Mouse (Mus musculus) cerebellum, adult 2 months (tissue): ENCODE data around the gene Skap2. TPM values are rescaled to one million over a fixed set of nuclear protein-coding genes. Genes with fewer than 3 reads are reported as not detected.

Source experiments
- DNase-seq, 2 experiments: peaks; one replicate each; pipeline ENCODE4 v3.0.0; 2021
- H3K27ac ChIP-seq: fragments of 200-500 bp; 2 replicates; pipeline ENCODE4 v1.5.1; 2012; ENCODE audit warnings: low read length, control low read depth, inconsistent platforms; ENCODE audit not compliant: insufficient read depth
- H3K27me3 ChIP-seq: fragments of 200-500 bp; 2 replicates; pipeline ENCODE4 v1.6.1; 2012; ENCODE audit warnings: inconsistent platforms, mild to moderate bottlenecking, low read length, moderate library complexity; ENCODE audit not compliant: control insufficient read depth, insufficient read depth
- H3K4me1 ChIP-seq: fragments of 200-500 bp; 2 replicates; pipeline ENCODE4 v1.6.1; 2011; ENCODE audit warnings: low read length; ENCODE audit not compliant: control insufficient read depth, insufficient read depth
- H3K4me3 ChIP-seq: fragments of 200-500 bp; replicated peaks from 2 replicates; pipeline ENCODE3; 2011; ENCODE audit warnings: mild to moderate bottlenecking, low read depth, low read length, control low read depth; ENCODE audit not compliant: insufficient read depth
- CTCF ChIP-seq: fragments of 200-500 bp; IDR thresholded peaks from 2 replicates; pipeline ENCODE4 v1.5.1; 2011; ENCODE audit warnings: low read depth, mild to moderate bottlenecking, control low read depth, low read length, moderate library complexity, borderline replicate concordance; ENCODE audit not compliant: insufficient read depth
- POLR2A ChIP-seq: fragments of 200-500 bp; IDR thresholded peaks from 2 replicates; pipeline ENCODE4 v1.6.1; 2011; ENCODE audit warnings: low read length, control low read depth, borderline replicate concordance; ENCODE audit not compliant: insufficient read depth
- WGBS: fragments of 180-500 bp; shearing (Covaris S2); methylation state at CpG from one replicate; pipeline ENCODE4 v1.1.7; 2018; 5-methylcytosine and 5-hydroxymethylcytosine counted together
- polyA plus RNA-seq: library from polyadenylated mRNA; depleted of rRNA; stranded (reverse); fragments of >200 nt; gene quantifications from 2 replicates; pipeline ENCODE4 v1.2.3, GENCODE M21; 2012

Gene Skap2
- polyA plus RNA-seq, 1 experiment, result 19.2 TPM

- H3K27ac ChIP-seq, result peak overlapping the region; percentile 93
- peak in 1 of 2 experiments; percentile 29 for DNase-seq
- WGBS, result 36% methylated on average over 13 of the region's 13 CpGs
- H3K27me3 ChIP-seq, result no peaks in the 10 kb centered on the region
- H3K4me3 ChIP-seq, result no peak overlapping the region
- peaks cover 28% of the 10 kb centered on the region; the same call in 1 of the 2 replicates for H3K4me1 ChIP-seq
- no peak for TF ChIP-seq POLR2A
- TF ChIP-seq CTCF, result no peak
Observed at GRCm38 (mm10) chr6:51850030-51850817, 162.1 kb downstream of the Skap2 start.

- H3K27me3 ChIP-seq, result no peaks in the 10 kb centered on the region
- H3K4me1 ChIP-seq, result peaks cover 28% of the 10 kb centered on the region; the same call in 1 of the 2 replicates
- peak overlapping the region; percentile 99 for H3K27ac ChIP-seq
- TF ChIP-seq POLR2A, result no peak
- TF ChIP-seq CTCF, result no peak
- H3K4me3 ChIP-seq, result peak overlapping the region; percentile 5
- WGBS, result 7% methylated on average over 10 of the region's 10 CpGs
- DNase-seq, result peak; percentile 68 to 72
Observed at GRCm38 (mm10) chr6:51849561-51849960, 162.8 kb downstream of the Skap2 start.

GRCm38 (mm10) chr6:51844106-51844505 is 168.2 kb downstream of the Skap2 start:
- Histone ChIP-seq H3K4me3 (no peak overlapping the region), H3K27ac (no peak overlapping the region), H3K4me1 (peaks cover 15% of the 10 kb centered on the region; the same call in 1 of the 2 replicates), H3K27me3 (no peaks in the 10 kb centered on the region)
- peak; percentile 58 to 62 for DNase-seq
- WGBS, result 22% methylated on average over 11 of the region's 11 CpGs
- TF ChIP-seq CTCF (no peak), POLR2A (no peak)

- DNase-seq, result no peak
- Histone ChIP-seq H3K4me1 (peaks cover 7% of the 10 kb centered on the region; the same call in 1 of the 2 replicates), H3K4me3 (no peak overlapping the region), H3K27ac (no peak overlapping the region), H3K27me3 (no peaks in the 10 kb centered on the region)
- TF ChIP-seq CTCF (no peak), POLR2A (no peak)
- WGBS, result 86% methylated on average over 9 of the region's 9 CpGs
Observed at GRCm38 (mm10) chr6:51843081-51843480, 169.3 kb downstream of the Skap2 start.

GRCm38 (mm10) chr6:51838177-51838576 is 174.2 kb downstream of the Skap2 start:
- 78% methylated on average over 3 of the region's 3 CpGs for WGBS

GRCm38 (mm10) chr6:51833362-51833761 is 179.0 kb downstream of the Skap2 start:
- DNase-seq, result no peak
- WGBS, result 87% methylated on average over 2 of the region's 2 CpGs

More at GRCm38 (mm10) chr6:51838177-51838576, 174.2 kb downstream of the Skap2 start:
- no peak for DNase-seq
- no peaks in the 10 kb centered on the region for H3K27me3 ChIP-seq
- no peak overlapping the region for H3K4me3 ChIP-seq
- no peaks in the 10 kb centered on the region for H3K4me1 ChIP-seq
- H3K27ac ChIP-seq, result no peak overlapping the region
- TF ChIP-seq POLR2A (no peak), CTCF (0 out of 2 replicates have a peak, but pooled peaks have one; percentile 19)

GRCm38 (mm10) chr6:51825621-51826021 is 186.7 kb downstream of the Skap2 start:
- WGBS, result 17% methylated on average over 4 of the region's 4 CpGs
- H3K27ac ChIP-seq, result peak overlapping the region; percentile 35; the same call in 1 of the 2 replicates
- DNase-seq, result peak; percentile 25 to 40
- no peaks in the 10 kb centered on the region for H3K27me3 ChIP-seq
- TF ChIP-seq CTCF (no peak), POLR2A (no peak)
- H3K4me3 ChIP-seq, result no peak overlapping the region
- peaks cover 12% of the 10 kb centered on the region for H3K4me1 ChIP-seq

More at GRCm38 (mm10) chr6:51833362-51833761, 179.0 kb downstream of the Skap2 start:
- H3K4me3 ChIP-seq, result no peak overlapping the region
- TF ChIP-seq POLR2A (no peak), CTCF (no peak)
- H3K27ac ChIP-seq, result no peak overlapping the region
- H3K4me1 ChIP-seq, result no peaks in the 10 kb centered on the region
- no peaks in the 10 kb centered on the region for H3K27me3 ChIP-seq

GRCm38 (mm10) chr6:51824136-51824830 is 188.1 kb downstream of the Skap2 start:
- DNase-seq, result no peak
- Histone ChIP-seq H3K27ac (no peak overlapping the region), H3K4me3 (no peak overlapping the region), H3K27me3 (no peaks in the 10 kb centered on the region), H3K4me1 (peaks cover 12% of the 10 kb centered on the region)
- TF ChIP-seq POLR2A (no peak), CTCF (no peak)
- WGBS, result 94% methylated on average over 9 of the region's 9 CpGs
